Mouse (Mus musculus): ENCODE data around the gene Lats2.
"Not testable (repeated sequence)": the region's sequence is repeated elsewhere in the genome, so short reads cannot be mapped to it uniquely, and the experiment has no call there.

Gene Lats2

GRCm38 (mm10) chr14:57695550-57695949, 62.6 kb downstream of the Lats2 start:
- peak in 1 of 2 experiments; percentile 44 for DNase-seq (ENCODE audit: low spot score in 2 of 2)

GRCm38 (mm10) chr14:57694246-57694645, 63.9 kb downstream of the Lats2 start:
- no peak for DNase-seq (ENCODE audit: low spot score in 2 of 2)

GRCm38 (mm10) chr14:57692517-57693130, 65.6 kb downstream of the Lats2 start:
- peak; percentile 37 to 52 for DNase-seq (ENCODE audit: low spot score in 2 of 2)

GRCm38 (mm10) chr14:57691316-57691715, 66.9 kb downstream of the Lats2 start:
- DNase-seq (ENCODE audit: low spot score in 2 of 2): no peak

GRCm38 (mm10) chr14:57690681-57691080, 67.5 kb downstream of the Lats2 start:
- no peak for DNase-seq (ENCODE audit: low spot score in 2 of 2)

- DNase-seq (ENCODE audit: low spot score in 2 of 2): not testable (repeated sequence)
Measured at GRCm38 (mm10) chr14:57688066-57688465, 70.1 kb downstream of the Lats2 start.

GRCm38 (mm10) chr14:57687441-57687840, 70.7 kb downstream of the Lats2 start:
- no peak for DNase-seq (ENCODE audit: low spot score in 2 of 2)

GRCm38 (mm10) chr14:57686647-57687046, 71.5 kb downstream of the Lats2 start:
- DNase-seq (ENCODE audit: low spot score in 2 of 2): no peak

- DNase-seq (ENCODE audit: low spot score in 2 of 2): peak; percentile 76 to 87
Measured at GRCm38 (mm10) chr14:57684579-57684978, 73.6 kb downstream of the Lats2 start.

GRCm38 (mm10) chr14:57682751-57683150, 75.4 kb downstream of the Lats2 start:
- no peak for DNase-seq (ENCODE audit: low spot score in 2 of 2)

- DNase-seq (ENCODE audit: low spot score in 2 of 2): peak; percentile 76 to 89
Measured at GRCm38 (mm10) chr14:57679958-57680535, 78.1 kb downstream of the Lats2 start.

- no peak for DNase-seq (ENCODE audit: low spot score in 2 of 2)
Measured at GRCm38 (mm10) chr14:57679523-57679922, 78.7 kb downstream of the Lats2 start.

- DNase-seq (ENCODE audit: low spot score in 2 of 2): no peak
Measured at GRCm38 (mm10) chr14:57675481-57675880, 82.7 kb downstream of the Lats2 start.

GRCm38 (mm10) chr14:57665628-57665950, 92.6 kb downstream of the Lats2 start:
- no peak for DNase-seq (ENCODE audit: low spot score in 2 of 2)

GRCm38 (mm10) chr14:57664822-57665627, 93.2 kb downstream of the Lats2 start, which contains the start of gene Xpo4:
TSS of gene Xpo4 (minus strand) at chr14:57665430.
- DNase-seq (ENCODE audit: low spot score in 2 of 2): peak; percentile 87 to 89

GRCm38 (mm10) chr14:57664311-57664821, 93.8 kb downstream of the Lats2 start:
- peak; percentile 52 to 71 for DNase-seq (ENCODE audit: low spot score in 2 of 2)

GRCm38 (mm10) chr14:57663630-57664029, 94.6 kb downstream of the Lats2 start:
- DNase-seq (ENCODE audit: low spot score in 2 of 2): no peak

- DNase-seq (ENCODE audit: low spot score in 2 of 2): no peak
Measured at GRCm38 (mm10) chr14:57658301-57658700, 99.9 kb downstream of the Lats2 start.

GRCm38 (mm10) chr14:57657500-57657899, 100.7 kb downstream of the Lats2 start:
- no peak for DNase-seq (ENCODE audit: low spot score in 2 of 2)

- DNase-seq (ENCODE audit: low spot score in 2 of 2): not testable (repeated sequence)
Measured at GRCm38 (mm10) chr14:57656519-57656918, 101.7 kb downstream of the Lats2 start.

GRCm38 (mm10) chr14:57649501-57649900, 108.7 kb downstream of the Lats2 start:
- DNase-seq (ENCODE audit: low spot score in 2 of 2): no peak

GRCm38 (mm10) chr14:57646155-57646554, 112.0 kb downstream of the Lats2 start:
- DNase-seq (ENCODE audit: low spot score in 2 of 2): no peak
